Mouse (Mus musculus): Measurements from ENCODE around the gene Rhov.

Gene Rhov

GRCm38 (mm10) chr2:119237210-119237870 is 33.7 kb downstream of the Rhov start, which contains the start of gene Spint1:
Gene Spint1 (plus strand): TSS chr2:119237362.
- DNase-seq (ENCODE audit: low spot score), result no peak

DNA sequence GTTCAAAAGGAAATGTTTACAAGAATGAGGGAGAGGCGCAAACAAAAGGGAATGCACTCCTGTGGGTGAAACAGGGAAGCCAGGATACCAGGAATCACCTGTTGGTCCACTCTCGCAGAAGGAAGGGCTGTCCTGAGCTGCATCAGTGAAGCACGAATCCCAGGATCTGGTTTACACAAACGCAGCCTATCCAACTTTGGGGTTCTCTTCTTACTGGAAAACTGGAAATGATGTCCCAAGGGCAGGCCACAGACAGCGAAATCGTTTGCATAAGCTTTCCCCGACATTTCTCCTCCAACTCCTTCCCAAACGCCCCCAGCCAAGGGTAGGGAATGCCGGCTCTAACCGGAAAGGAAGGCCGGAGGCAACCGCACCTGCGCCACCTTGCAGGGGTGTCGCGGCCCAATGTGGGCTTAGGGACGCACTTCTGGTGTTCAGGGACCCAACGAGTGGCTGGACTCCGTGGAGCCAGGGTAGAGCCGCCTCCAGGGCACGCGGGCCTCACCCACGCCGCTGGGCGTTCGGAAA is 34.3 kb downstream of the Rhov start:
- no peak for DNase-seq (ENCODE audit: low spot score)

- DNase-seq (ENCODE audit: low spot score), result no peak
Observed at GRCm38 (mm10) chr2:119229775-119230704, 41.0 kb downstream of the Rhov start, which contains the start of gene Ppp1r14d. Gene Ppp1r14d (minus strand): TSS chr2:119229906.
